Mouse (Mus musculus) right cerebral cortex, adult 2 months (tissue): ENCODE measurements at regions not wholly inside any gene's neighbourhood (a gene's known extent, or its start where the extent isn't known, plus 50 kb on each side); places are given as distances from the start of the nearest gene placed in this dataset.
A peak's percentile ranks its signal among the peaks of the same experiment; 100 is the strongest.
"Not testable (repeated sequence)": the region's sequence is repeated elsewhere in the genome, so short reads cannot be mapped to it uniquely, and the experiment has no call there.

Experiments used
- DNase-seq, 2 experiments: peaks; one replicate each; pipeline ENCODE4 v3.0.0; 2021 to 2022; ENCODE audit warnings: low spot score in 2 of 2

GRCm38 (mm10) chr5:133937967-133938918, 161.3 kb upstream of the Castor2 start:
- no peak for DNase-seq

- no peak for DNase-seq
These were observed 164.1 kb upstream of the Castor2 start for GRCm38 (mm10) chr5:133935451-133935850.

GRCm38 (mm10) chr5:133935006-133935405, 164.5 kb upstream of the Castor2 start:
- DNase-seq: peak; percentile 53 to 57

GRCm38 (mm10) chr5:133930101-133930500, 169.4 kb upstream of the Castor2 start:
- DNase-seq: no peak

- no peak for DNase-seq
These were observed 172.5 kb upstream of the Castor2 start for GRCm38 (mm10) chr5:133927054-133927453.

GRCm38 (mm10) chr5:133925184-133925900, 174.2 kb upstream of the Castor2 start:
- DNase-seq: peak in 1 of 2 experiments; percentile 59

GRCm38 (mm10) chr5:133922181-133922580, 177.3 kb upstream of the Castor2 start:
- no peak for DNase-seq

GRCm38 (mm10) chr5:133915734-133916550, 183.6 kb upstream of the Castor2 start:
- DNase-seq: no peak

GRCm38 (mm10) chr5:133907442-133907841, 192.1 kb upstream of the Castor2 start:
- DNase-seq: no peak

GRCm38 (mm10) chr5:133898025-133898598, 201.4 kb upstream of the Castor2 start:
- DNase-seq: no peak

GRCm38 (mm10) chr5:133890728-133891127, 208.8 kb upstream of the Castor2 start:
- DNase-seq: no peak

- DNase-seq: peak; percentile 53 to 68
These were observed 209.7 kb upstream of the Castor2 start for GRCm38 (mm10) chr5:133889841-133890240.

GRCm38 (mm10) chr5:133885507-133885906, 214.0 kb upstream of the Castor2 start:
- DNase-seq: no peak

GRCm38 (mm10) chr5:133885016-133885415, 214.5 kb upstream of the Castor2 start:
- DNase-seq: peak; percentile 29 to 31

- no peak for DNase-seq
These were observed 214.9 kb upstream of the Castor2 start for GRCm38 (mm10) chr5:133884593-133884992.

GRCm38 (mm10) chr5:133844483-133844882, 255.0 kb upstream of the Castor2 start:
- no peak for DNase-seq

- DNase-seq: not testable (repeated sequence)
These were observed 257.3 kb upstream of the Castor2 start for GRCm38 (mm10) chr5:133842059-133842706.

GRCm38 (mm10) chr5:133838286-133838685, 261.2 kb upstream of the Castor2 start:
- DNase-seq: no peak

- no peak for DNase-seq
These were observed 266.3 kb upstream of the Castor2 start for GRCm38 (mm10) chr5:133833217-133833616.

GRCm38 (mm10) chr5:133828226-133828625, 271.3 kb upstream of the Castor2 start:
- DNase-seq: no peak

- no peak for DNase-seq
These were observed 275.6 kb upstream of the Castor2 start for GRCm38 (mm10) chr5:133823871-133824270.
